Mouse (Mus musculus) embryonic facial prominence, embryonic 11.5 days (tissue): Measurements from ENCODE around the gene Minos1. TPM values are rescaled to one million over a fixed set of nuclear protein-coding genes. Genes with fewer than 3 reads are reported as not detected.
A peak's percentile ranks its signal among the peaks of the same experiment; 100 is the strongest.

Experiments
- ATAC-seq: fragments of 200-750 bp; cut with Nextera tagmentation; replicated peaks from 2 replicates; pipeline ENCODE4 v1.8.0; 2017; ENCODE audit warnings: low read depth; ENCODE audit not compliant: insufficient number of reproducible peaks, low FRiP score, low TSS enrichment
- DNase-seq: peaks from one replicate; pipeline ENCODE4 v3.0.0-alpha.2; 2015; ENCODE audit warnings: low spot score
- H3K27ac ChIP-seq: fragments of 300-500 bp; sonication (generic); replicated peaks from 2 replicates; pipeline ENCODE4 v1.5.1; 2014; ENCODE audit warnings: mild to moderate bottlenecking, low read depth, low read length, control low read depth
- H3K27me3 ChIP-seq: fragments of 300-500 bp; sonication (generic); 2 replicates; pipeline ENCODE4 v1.6.1; 2014; ENCODE audit warnings: mild to moderate bottlenecking, low read length, moderate library complexity, mixed read lengths; ENCODE audit not compliant: control insufficient read depth, insufficient read depth
- H3K36me3 ChIP-seq: fragments of 300-500 bp; sonication (generic); replicated peaks from 2 replicates; pipeline ENCODE4 v1.6.1; 2014; ENCODE audit warnings: low read depth, mild to moderate bottlenecking, low read length, moderate library complexity, mixed read lengths; ENCODE audit not compliant: control insufficient read depth, insufficient read depth
- H3K4me1 ChIP-seq: fragments of 300-500 bp; sonication (generic); 2 replicates; pipeline ENCODE4 v1.6.1; 2014; ENCODE audit warnings: low read length, mixed read lengths; ENCODE audit not compliant: control insufficient read depth, insufficient read depth
- H3K4me2 ChIP-seq: fragments of 300-500 bp; sonication (generic); 2 replicates; pipeline ENCODE4 v1.6.1; 2014; ENCODE audit warnings: low read depth, mild to moderate bottlenecking, control low read depth, low read length, moderate library complexity
- H3K4me3 ChIP-seq: fragments of 300-500 bp; sonication (generic); 2 replicates; pipeline ENCODE4 v1.5.1; 2014; ENCODE audit warnings: low read depth, low read length, control low read depth
- H3K9ac ChIP-seq: fragments of 300-500 bp; sonication (generic); replicated peaks from 2 replicates; pipeline ENCODE4 v1.6.1; 2014; ENCODE audit warnings: mild to moderate bottlenecking, control low read depth, low read length
- H3K9me3 ChIP-seq: fragments of 300-500 bp; sonication (generic); replicated peaks from 2 replicates; pipeline ENCODE4 v1.6.1; 2016; ENCODE audit warnings: mild to moderate bottlenecking, low read length, inconsistent platforms, mixed read lengths; ENCODE audit not compliant: control insufficient read depth
- WGBS: fragments of 180-500 bp; shearing (Covaris S2); extraction: QIAGEN DNeasy Blood & Tissue Kit; methylation state at CpG from one replicate; pipeline ENCODE4 v1.1.7; 2014; 5-methylcytosine and 5-hydroxymethylcytosine counted together
- polyA plus RNA-seq: library from polyadenylated mRNA; unstranded; fragments of >200 nt; fragmentation: Nextera tagmentation; extraction: Ambion mirVana; gene quantifications from 2 replicates; pipeline ENCODE4 v1.2.1, GENCODE M21; 2014

The Minos1 gene
- polyA plus RNA-seq, 1 experiment from 2014 or later = 522 TPM

GRCm38 (mm10) chr4:139075041-139075711 is 55.7 kb downstream of the Minos1 start, which contains the start of gene Htr6:
TSS of gene Htr6 (minus strand) at chr4:139075570.
- Histone ChIP-seq H3K4me3 (peak within 1 kb of the TSS; percentile 58), H3K27ac (no peak within 1 kb of the TSS), H3K4me2 (peak within 1 kb of the TSS; percentile 96), H3K27me3 (peaks cover 42% of the 10 kb centered on the region), H3K9ac (peak within 1 kb of the TSS; percentile 53), H3K4me1 (0 out of 2 replicates have a peak, but pooled peaks cover 2% of the 10 kb centered on the region), H3K9me3 (no peaks in the 10 kb centered on the region), H3K36me3 (no peaks in the 10 kb centered on the region)
- WGBS = 1% methylated on average over 70 of the region's 77 CpGs
- DNase-seq (peak; percentile 47), ATAC-seq (0 out of 2 replicates have a peak, but pooled peaks have one; percentile 32)

DNA sequence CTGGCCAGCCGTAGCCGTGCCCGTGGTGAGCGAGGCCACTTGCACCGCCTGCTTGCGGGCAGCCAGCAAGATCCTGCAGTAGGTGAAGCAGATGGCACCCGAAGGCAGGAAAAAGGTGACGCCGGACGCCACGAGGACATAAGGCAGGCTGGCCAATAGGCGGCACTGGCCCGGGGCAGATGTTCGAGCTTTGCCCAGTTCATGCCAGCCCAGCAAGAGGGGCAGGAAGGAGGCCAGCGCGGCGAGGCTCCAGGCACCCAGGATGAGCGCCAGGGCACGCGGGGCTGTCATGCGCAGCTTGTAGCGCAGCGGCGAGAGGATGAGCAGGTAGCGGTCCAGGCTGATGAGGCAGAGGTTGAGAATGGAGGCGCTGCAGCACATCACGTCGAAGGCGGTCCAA is 56.9 kb downstream of the Minos1 start:
- Histone ChIP-seq H3K4me3 (peak overlapping the region; percentile 58; the same call in 1 of the 2 replicates), H3K36me3 (no peaks in the 10 kb centered on the region), H3K9me3 (no peaks in the 10 kb centered on the region), H3K9ac (no peak overlapping the region), H3K4me2 (peak overlapping the region; percentile 96; the same call in 1 of the 2 replicates), H3K27me3 (peaks cover 42% of the 10 kb centered on the region), H3K4me1 (0 out of 2 replicates have a peak, but pooled peaks cover 2% of the 10 kb centered on the region), H3K27ac (no peak overlapping the region)
- DNase-seq (no peak), ATAC-seq (no peak)
- WGBS = 19% methylated on average over 29 of the region's 29 CpGs

GRCm38 (mm10) chr4:139068287-139068686 is 62.6 kb downstream of the Minos1 start:
- Histone ChIP-seq H3K9me3 (no peaks in the 10 kb centered on the region), H3K27ac (no peak overlapping the region), H3K4me3 (no peak overlapping the region), H3K9ac (no peak overlapping the region), H3K36me3 (no peaks in the 10 kb centered on the region), H3K4me1 (no peaks in the 10 kb centered on the region), H3K4me2 (no peak overlapping the region), H3K27me3 (peaks cover 7% of the 10 kb centered on the region)
- no peak for ATAC-seq
- no peak for DNase-seq
- WGBS = 36% methylated on average over 4 of the region's 4 CpGs

DNA sequence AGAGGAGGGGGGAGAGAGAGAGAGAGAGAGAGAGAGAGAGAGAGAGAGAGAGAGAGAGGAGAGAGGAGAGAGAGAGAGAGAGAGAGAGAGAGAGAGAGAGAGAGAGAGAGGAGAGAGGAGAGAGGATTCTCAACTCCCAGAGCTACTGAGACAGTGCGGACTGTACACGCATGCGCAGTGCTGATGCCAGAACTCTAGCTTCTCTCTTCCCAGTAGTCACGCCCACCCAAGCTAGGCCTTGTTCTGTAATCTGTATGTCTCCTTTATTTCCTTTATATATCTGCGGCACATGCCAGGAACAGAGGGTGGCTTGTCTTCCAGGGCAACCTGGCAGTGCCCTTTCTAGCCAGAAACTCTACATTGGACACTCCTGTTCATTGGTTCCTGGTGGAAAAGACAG is 66.1 kb downstream of the Minos1 start:
- DNase-seq (no peak), ATAC-seq (no peak)
- Histone ChIP-seq H3K4me2 (no peak overlapping the region), H3K4me1 (no peaks in the 10 kb centered on the region), H3K27me3 (no peaks in the 10 kb centered on the region), H3K4me3 (no peak overlapping the region), H3K9me3 (no peaks in the 10 kb centered on the region), H3K9ac (no peak overlapping the region), H3K36me3 (no peaks in the 10 kb centered on the region), H3K27ac (no peak overlapping the region)
- WGBS = 92% methylated on average over 5 of the region's 5 CpGs

- WGBS = 8% methylated on average over 7 of the region's 7 CpGs
- H3K4me1 ChIP-seq = no peaks in the 10 kb centered on the region
- DNase-seq (peak; percentile 83), ATAC-seq (no peak)
- no peak overlapping the region for H3K4me2 ChIP-seq
- no peak overlapping the region for H3K27ac ChIP-seq
- no peaks in the 10 kb centered on the region for H3K27me3 ChIP-seq
- no peak overlapping the region for H3K4me3 ChIP-seq
- H3K36me3 ChIP-seq = no peaks in the 10 kb centered on the region
- H3K9me3 ChIP-seq = no peaks in the 10 kb centered on the region
- no peak overlapping the region for H3K9ac ChIP-seq
Observed at GRCm38 (mm10) chr4:139059569-139059968, 71.3 kb downstream of the Minos1 start.

GRCm38 (mm10) chr4:139058029-139058428 is 72.9 kb downstream of the Minos1 start:
- Histone ChIP-seq H3K27ac (no peak overlapping the region), H3K4me1 (no peaks in the 10 kb centered on the region), H3K4me3 (no peak overlapping the region), H3K9me3 (no peaks in the 10 kb centered on the region), H3K4me2 (no peak overlapping the region), H3K36me3 (no peaks in the 10 kb centered on the region), H3K9ac (no peak overlapping the region), H3K27me3 (no peaks in the 10 kb centered on the region)
- ATAC-seq (no peak), DNase-seq (no peak)
- WGBS = 87% methylated on average over 5 of the region's 5 CpGs

DNA sequence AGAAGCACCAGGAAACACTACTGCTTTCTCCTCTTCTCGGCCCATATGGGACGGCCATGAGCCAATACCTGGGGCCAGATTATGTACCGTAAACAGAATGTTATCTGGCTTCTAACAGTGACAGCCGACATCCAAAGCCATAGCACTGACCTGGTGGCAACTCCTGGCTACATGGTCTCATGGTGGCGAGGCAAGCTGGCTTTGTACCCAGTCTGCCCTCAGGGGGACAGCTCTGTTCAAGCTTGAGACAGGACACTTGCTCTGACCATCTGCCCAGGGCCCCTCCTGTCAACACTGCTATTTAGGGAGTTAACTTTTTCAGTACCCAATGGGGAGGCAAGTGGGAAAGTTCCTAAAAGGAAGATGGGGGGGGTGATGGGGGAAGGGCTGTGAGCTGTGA is 73.6 kb downstream of the Minos1 start:
- Histone ChIP-seq H3K36me3 (no peaks in the 10 kb centered on the region), H3K4me3 (no peak overlapping the region), H3K27ac (no peak overlapping the region), H3K27me3 (no peaks in the 10 kb centered on the region), H3K4me1 (no peaks in the 10 kb centered on the region), H3K9ac (no peak overlapping the region), H3K9me3 (no peaks in the 10 kb centered on the region), H3K4me2 (no peak overlapping the region)
- 72% methylated on average over 5 of the region's 5 CpGs for WGBS
- no peak for ATAC-seq
- DNase-seq = no peak

GRCm38 (mm10) chr4:139055744-139056143 is 75.2 kb downstream of the Minos1 start:
- Histone ChIP-seq H3K4me2 (no peak overlapping the region), H3K4me3 (no peak overlapping the region), H3K9me3 (no peaks in the 10 kb centered on the region), H3K27me3 (no peaks in the 10 kb centered on the region), H3K27ac (no peak overlapping the region), H3K36me3 (no peaks in the 10 kb centered on the region), H3K9ac (no peak overlapping the region), H3K4me1 (no peaks in the 10 kb centered on the region)
- DNase-seq (no peak), ATAC-seq (no peak)
- 77% methylated on average over 3 of the region's 3 CpGs for WGBS
